Mouse (Mus musculus) intestine, embryonic 15.5 days (tissue): Measurements from ENCODE around the gene Acnat1. TPM values are rescaled to one million over a fixed set of nuclear protein-coding genes. Genes with fewer than 3 reads are reported as not detected.
"Not testable (repeated sequence)": the region's sequence is repeated elsewhere in the genome, so short reads cannot be mapped to it uniquely, and the experiment has no call there.

Experiments used
- ATAC-seq: fragments of 200-750 bp; cut with Nextera tagmentation; 2 replicates; pipeline ENCODE4 v1.8.0; 2017; ENCODE audit warnings: moderate TSS enrichment, moderate library complexity
- H3K27ac ChIP-seq: fragments of 300-500 bp; sonication (generic); 2 replicates; pipeline ENCODE4 v1.5.1; 2015; ENCODE audit warnings: mild to moderate bottlenecking, inconsistent platforms
- H3K27me3 ChIP-seq: fragments of 300-500 bp; sonication (generic); replicated peaks from 2 replicates; pipeline ENCODE4 v1.6.1; 2015; ENCODE audit warnings: inconsistent platforms
- H3K36me3 ChIP-seq: fragments of 300-500 bp; sonication (generic); 2 replicates; pipeline ENCODE4 v1.6.1; 2015; ENCODE audit warnings: inconsistent platforms
- H3K4me1 ChIP-seq: fragments of 300-500 bp; sonication (generic); replicated peaks from 2 replicates; pipeline ENCODE4 v1.6.1; 2015; ENCODE audit warnings: inconsistent platforms
- H3K4me2 ChIP-seq: fragments of 300-500 bp; sonication (generic); replicated peaks from 2 replicates; pipeline ENCODE4 v1.6.1; 2015; ENCODE audit warnings: mild to moderate bottlenecking, inconsistent platforms
- H3K4me3 ChIP-seq: fragments of 300-500 bp; sonication (generic); replicated peaks from 2 replicates; pipeline ENCODE4 v1.5.1; 2015; ENCODE audit warnings: inconsistent platforms
- H3K9ac ChIP-seq: fragments of 300-500 bp; sonication (generic); 2 replicates; pipeline ENCODE4 v1.6.1; 2015; ENCODE audit warnings: inconsistent platforms
- H3K9me3 ChIP-seq: fragments of 300-500 bp; sonication (generic); 2 replicates; pipeline ENCODE4 v1.6.1; 2016; ENCODE audit warnings: inconsistent platforms
- WGBS: fragments of 180-500 bp; shearing (Covaris S2); methylation state at CpG from one replicate; pipeline ENCODE4 v1.1.7; 2015; 5-methylcytosine and 5-hydroxymethylcytosine counted together
- polyA plus RNA-seq: library from polyadenylated mRNA; unstranded; fragments of >200 nt; fragmentation: Nextera tagmentation; extraction: Ambion mirVana; gene quantifications from 2 replicates; pipeline ENCODE4 v1.2.1, GENCODE M21; 2015

Acnat1 gene
- polyA plus RNA-seq, 1 experiment from 2014 or later, result 3.3 TPM

DNA sequence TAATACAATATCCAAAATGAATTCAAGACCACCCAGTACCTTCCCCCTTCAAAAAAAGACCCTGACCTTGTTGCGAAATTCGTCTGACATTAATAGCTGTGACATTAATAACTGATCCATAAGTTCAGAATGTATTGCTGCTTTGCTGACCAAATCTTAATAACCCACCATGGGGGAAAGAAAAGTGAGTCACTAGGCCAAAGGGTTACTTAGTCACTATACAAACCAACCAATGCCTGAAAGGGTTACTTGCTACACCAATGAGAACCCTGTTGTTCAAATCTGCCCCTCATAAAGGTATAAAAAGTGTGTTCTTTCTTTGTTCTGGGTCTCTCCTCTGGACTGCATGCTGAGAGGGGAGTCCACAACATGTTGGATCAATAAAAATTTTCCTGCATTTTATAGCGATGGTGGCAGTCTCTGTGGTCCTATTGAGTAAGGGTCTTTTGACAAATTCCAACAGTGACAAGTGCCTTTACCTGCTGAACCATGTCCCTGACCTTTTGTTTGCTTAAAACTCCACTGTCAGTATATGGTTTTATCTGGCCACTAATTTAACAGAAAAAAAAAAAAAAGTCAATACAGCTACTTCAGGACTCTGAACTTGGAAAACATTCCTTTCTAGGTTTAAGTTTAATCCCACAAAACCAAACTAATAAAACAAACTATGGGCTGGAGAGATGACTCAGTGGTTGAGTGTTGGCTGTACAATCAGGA is 12.4 kb upstream of the Acnat1 start:
- not testable (repeated sequence) for H3K9ac ChIP-seq, H3K9me3 ChIP-seq, H3K4me3 ChIP-seq, H3K27ac ChIP-seq, H3K4me1 ChIP-seq, H3K4me2 ChIP-seq, H3K27me3 ChIP-seq, H3K36me3 ChIP-seq
- WGBS, result 72% methylated on average over 3 of the region's 3 CpGs
- ATAC-seq, result peak; percentile 66

DNA sequence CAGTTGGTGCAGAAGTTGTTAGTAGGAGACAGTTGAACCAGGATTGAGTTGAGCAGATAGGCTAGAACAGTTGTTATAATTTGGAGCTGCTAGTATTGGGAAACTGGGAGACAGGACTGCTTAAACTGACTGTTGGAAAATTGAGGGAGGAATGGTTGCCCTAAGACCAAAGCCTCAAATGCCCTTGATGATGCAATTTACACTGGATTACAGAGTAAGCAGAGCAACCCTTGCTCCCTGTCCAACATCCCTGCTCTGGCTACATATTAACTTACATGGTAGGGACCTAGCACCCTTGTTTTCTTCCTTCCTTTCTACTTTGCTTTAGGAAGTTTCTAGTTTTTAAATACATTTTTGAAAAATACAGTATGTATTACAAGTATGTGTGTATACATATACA is 11.7 kb upstream of the Acnat1 start:
- no peaks in the 10 kb centered on the region for H3K27me3 ChIP-seq
- H3K27ac ChIP-seq, result no peak overlapping the region
- H3K4me2 ChIP-seq, result no peak overlapping the region
- no peaks in the 10 kb centered on the region for H3K36me3 ChIP-seq
- H3K9ac ChIP-seq, result no peak overlapping the region
- H3K9me3 ChIP-seq, result no peaks in the 10 kb centered on the region
- H3K4me3 ChIP-seq, result no peak overlapping the region
- peak; percentile 90 for ATAC-seq
- no peaks in the 10 kb centered on the region for H3K4me1 ChIP-seq

DNA sequence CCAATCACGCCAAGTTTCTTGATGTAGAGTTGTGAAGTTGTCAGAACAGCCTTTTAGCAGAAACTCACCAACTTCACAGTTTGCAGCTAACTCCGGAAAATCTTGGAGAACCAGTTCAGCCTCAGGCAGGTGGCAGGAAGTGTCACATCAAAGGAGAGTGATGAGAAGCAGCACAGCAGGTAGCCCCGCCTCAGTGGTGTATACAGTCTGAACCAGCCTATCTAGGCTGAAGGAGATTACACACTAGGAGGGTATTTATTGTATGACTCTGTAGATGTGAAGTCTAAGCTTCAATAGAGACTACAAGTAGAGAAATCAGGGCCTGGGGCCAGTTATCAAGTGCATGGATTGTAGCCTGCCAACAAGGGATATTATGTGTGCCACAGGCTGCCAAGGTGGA is 7.2 kb upstream of the Acnat1 start:
- peak overlapping the region; percentile 26 for H3K4me3 ChIP-seq
- H3K27ac ChIP-seq, result peak overlapping the region; percentile 74
- ATAC-seq, result peak; percentile 89
- no peaks in the 10 kb centered on the region for H3K9me3 ChIP-seq
- H3K4me2 ChIP-seq, result peak overlapping the region; percentile 46
- no peak overlapping the region for H3K9ac ChIP-seq
- no peaks in the 10 kb centered on the region for H3K36me3 ChIP-seq
- no peaks in the 10 kb centered on the region for H3K4me1 ChIP-seq
- WGBS, result 35% methylated on average over 3 of the region's 3 CpGs
- no peaks in the 10 kb centered on the region for H3K27me3 ChIP-seq

DNA sequence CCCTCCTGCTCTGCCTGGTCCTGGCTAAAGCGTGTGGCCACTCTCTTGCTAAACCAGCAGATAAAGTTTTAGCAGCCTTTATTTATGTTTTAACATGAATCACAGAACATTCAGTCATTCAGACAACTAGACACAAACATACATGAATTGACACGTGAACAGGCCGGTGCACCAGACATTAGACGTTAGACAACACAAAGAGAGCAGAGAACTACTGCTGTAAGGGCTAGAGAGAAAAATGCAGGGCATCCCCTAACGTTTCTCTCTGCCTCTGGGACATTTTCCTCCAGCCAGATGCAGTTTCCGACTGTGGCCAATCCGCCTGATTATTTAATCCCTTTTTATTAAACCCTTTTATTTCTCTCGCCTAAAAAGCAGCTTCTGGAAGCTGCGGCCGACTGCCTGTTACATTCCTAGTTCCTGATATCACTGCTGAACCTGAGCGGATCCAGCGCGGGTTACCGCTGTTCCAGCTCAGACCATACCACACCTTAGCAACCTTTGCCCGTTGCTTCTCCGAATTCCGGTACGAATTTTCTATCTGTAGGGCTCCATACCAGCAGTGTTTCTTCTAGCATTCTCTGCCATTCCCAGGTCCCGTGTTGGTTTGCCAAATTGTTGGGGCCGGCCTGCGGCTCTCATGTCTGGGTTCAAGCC is 6.5 kb upstream of the Acnat1 start:
- peak overlapping the region; percentile 74 for H3K27ac ChIP-seq
- ATAC-seq, result peak; percentile 91
- WGBS, result 9% methylated on average over 21 of the region's 21 CpGs

DNA sequence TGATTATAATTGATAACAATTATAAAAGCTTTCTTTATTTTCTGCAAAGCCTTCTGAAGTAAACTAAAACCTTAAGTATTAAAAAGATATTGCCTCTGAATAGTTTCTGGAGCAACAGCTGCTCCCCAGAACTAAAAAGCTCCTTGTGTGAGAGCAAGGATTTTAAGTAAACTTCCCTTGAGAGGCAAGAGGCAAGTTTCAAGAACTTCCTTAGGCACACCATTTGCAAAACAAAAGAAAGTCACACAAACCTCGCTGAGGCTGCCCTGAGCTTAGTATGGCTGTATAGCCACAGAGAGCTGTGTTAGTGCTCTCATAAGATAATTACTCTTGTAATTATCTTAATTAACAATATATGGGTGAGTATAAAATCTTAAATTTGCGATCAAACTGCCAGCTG is 5.3 kb upstream of the Acnat1 start:
- not testable (repeated sequence) for H3K27ac ChIP-seq, H3K27me3 ChIP-seq, H3K4me1 ChIP-seq, H3K4me3 ChIP-seq, ATAC-seq, H3K9ac ChIP-seq, H3K36me3 ChIP-seq, H3K9me3 ChIP-seq
- WGBS, result 14% methylated on average over 2 of the region's 2 CpGs
- peak overlapping the region; percentile 18 for H3K4me2 ChIP-seq

More for the DNA sequence above, 6.5 kb upstream of the Acnat1 start:
- peak overlapping the region; percentile 22; the same call in 1 of the 2 replicates for H3K9ac ChIP-seq
- H3K36me3 ChIP-seq, result no peaks in the 10 kb centered on the region
- H3K4me1 ChIP-seq, result no peaks in the 10 kb centered on the region
- no peaks in the 10 kb centered on the region for H3K9me3 ChIP-seq
- no peaks in the 10 kb centered on the region for H3K27me3 ChIP-seq
- peak overlapping the region; percentile 46 for H3K4me2 ChIP-seq
- H3K4me3 ChIP-seq, result peak overlapping the region; percentile 26

DNA sequence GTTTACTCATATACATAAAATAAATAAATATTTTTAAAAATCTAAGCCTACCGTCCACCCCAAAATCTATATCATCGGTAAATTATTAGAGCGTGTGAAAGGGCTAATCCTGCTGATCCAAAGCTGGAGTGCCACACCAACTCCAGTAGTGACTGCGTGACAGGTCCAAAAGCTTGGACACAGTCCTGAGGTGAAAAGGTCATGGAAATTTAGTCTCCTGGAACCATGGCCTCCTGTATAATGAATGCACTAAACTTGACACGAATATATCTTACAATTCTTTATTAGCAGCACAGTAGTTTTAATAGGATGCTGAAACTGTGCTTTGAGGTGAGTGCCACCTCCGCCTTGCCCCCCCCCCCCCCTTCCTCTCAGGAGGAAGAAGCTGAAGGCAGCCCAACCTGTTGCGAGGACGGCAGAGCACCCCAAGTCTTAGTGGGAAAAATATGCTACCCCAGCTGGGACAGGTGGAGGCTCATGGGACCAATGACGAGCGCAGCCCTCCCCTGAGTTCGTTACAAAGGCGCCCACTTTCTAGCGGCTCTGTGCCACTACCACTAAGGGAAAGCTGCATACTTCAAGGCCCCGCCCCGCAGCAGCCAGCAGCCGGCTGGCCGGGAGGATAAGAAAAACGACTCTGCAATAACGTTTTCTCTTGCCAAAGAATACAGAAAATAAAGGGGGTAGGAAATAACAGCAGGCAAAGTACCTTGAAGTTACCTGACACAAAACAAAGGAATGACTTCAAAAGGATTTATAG is 4.6 kb upstream of the Acnat1 start:
- Histone ChIP-seq H3K27me3 (no peaks in the 10 kb centered on the region), H3K27ac (no peak overlapping the region), H3K4me2 (peak overlapping the region; percentile 62), H3K9ac (no peak overlapping the region), H3K4me3 (peak overlapping the region; percentile 25), H3K4me1 (no peaks in the 10 kb centered on the region), H3K36me3 (no peaks in the 10 kb centered on the region), H3K9me3 (no peaks in the 10 kb centered on the region)
- WGBS, result 20% methylated on average over 19 of the region's 19 CpGs
- ATAC-seq, result 0 out of 2 replicates have a peak, but pooled peaks have one; percentile 29

DNA sequence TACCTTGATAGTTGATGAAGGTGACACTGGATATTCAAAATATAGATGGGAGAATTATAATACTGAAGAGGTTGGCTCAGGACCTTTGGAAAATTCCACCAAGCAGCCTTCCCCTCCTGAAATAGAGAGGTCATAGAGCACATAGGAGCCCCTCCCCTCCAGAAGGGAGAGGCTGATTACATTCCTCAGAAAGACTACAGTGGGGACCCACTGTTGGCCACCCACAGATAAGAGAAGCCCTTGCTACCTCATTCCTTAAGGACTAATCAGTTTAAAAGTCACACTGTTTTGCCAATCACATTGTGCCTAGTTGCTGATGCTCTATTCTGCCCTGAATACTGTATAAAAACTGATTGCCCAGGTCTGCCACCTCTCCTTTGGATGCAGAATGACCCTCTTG is 871 bp upstream of the Acnat1 start:
- ATAC-seq, result peak; percentile 52; the same call in 1 of the 2 replicates
- H3K4me2 ChIP-seq, result no peak overlapping the region
- H3K9me3 ChIP-seq, result no peaks in the 10 kb centered on the region
- no peak overlapping the region for H3K9ac ChIP-seq
- no peak overlapping the region for H3K4me3 ChIP-seq
- no peak overlapping the region for H3K27ac ChIP-seq
- H3K4me1 ChIP-seq, result no peaks in the 10 kb centered on the region
- no peaks in the 10 kb centered on the region for H3K36me3 ChIP-seq
- H3K27me3 ChIP-seq, result no peaks in the 10 kb centered on the region

DNA sequence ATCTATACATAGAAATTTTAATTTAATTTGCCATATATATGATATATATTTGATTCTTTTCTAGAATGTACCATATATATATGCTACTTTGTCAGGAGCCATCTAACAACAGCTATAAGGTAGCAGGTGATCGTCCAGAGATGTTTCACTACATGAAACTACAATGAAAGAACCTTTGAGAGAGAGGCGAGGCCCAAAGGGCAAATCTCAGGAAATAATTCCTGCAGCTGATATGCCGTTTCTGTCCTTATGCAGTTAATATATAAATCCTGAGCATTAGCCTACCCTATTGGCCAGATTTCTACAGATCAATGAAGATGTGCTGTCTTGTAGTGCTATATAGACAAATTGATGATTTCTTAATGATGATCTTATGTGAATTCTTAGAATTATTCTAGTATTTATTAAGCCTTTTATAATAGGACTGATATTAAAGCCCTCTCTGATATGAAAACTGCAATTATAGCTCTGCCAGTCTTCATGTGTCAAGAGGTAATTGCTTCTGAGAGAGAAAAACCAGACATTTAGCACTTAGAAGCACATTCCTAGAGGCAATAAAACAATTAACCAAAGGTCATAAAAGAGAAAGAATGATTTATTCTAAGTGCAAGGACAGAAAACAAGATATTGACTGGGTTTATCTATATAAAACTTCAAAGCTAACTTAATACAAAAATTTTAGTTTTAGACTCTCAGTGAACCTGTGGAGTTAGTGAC is 4.1 kb downstream of the Acnat1 start:
- H3K4me1 ChIP-seq, result no peaks in the 10 kb centered on the region
- no peak overlapping the region for H3K27ac ChIP-seq
- H3K4me3 ChIP-seq, result no peak overlapping the region
- no peak overlapping the region for H3K4me2 ChIP-seq
- H3K27me3 ChIP-seq, result no peaks in the 10 kb centered on the region
- H3K9me3 ChIP-seq, result no peaks in the 10 kb centered on the region
- H3K9ac ChIP-seq, result no peak overlapping the region
- 52% methylated on average over 3 of the region's 3 CpGs for WGBS
- ATAC-seq, result peak; percentile 67
- no peaks in the 10 kb centered on the region for H3K36me3 ChIP-seq

DNA sequence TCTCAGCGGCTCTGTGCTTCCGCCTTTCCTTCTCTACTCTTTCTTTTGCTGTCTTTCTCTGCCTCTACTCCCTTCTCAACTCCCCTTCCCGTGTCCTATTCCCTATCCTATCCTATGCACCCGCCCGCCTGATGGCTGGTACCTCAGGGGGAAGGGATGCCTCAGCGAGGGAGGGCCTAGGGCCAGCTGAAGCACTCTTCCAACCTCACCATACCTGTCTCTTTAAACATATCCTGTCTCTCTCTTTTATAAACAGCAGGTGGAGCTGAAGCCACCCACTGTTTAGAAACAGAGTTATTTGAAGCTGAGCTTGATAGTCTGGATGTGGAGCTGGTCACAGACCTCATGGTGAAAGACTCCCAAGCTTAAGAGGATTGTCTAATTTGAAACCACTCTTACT is 6.4 kb downstream of the Acnat1 start:
- 91% methylated on average over 6 of the region's 6 CpGs for WGBS
- Histone ChIP-seq H3K9me3 (no peaks in the 10 kb centered on the region), H3K27me3 (no peaks in the 10 kb centered on the region), H3K36me3 (no peaks in the 10 kb centered on the region), H3K27ac (no peak overlapping the region), H3K4me1 (no peaks in the 10 kb centered on the region), H3K4me2 (no peak overlapping the region), H3K4me3 (no peak overlapping the region), H3K9ac (no peak overlapping the region)
- no peak for ATAC-seq

DNA sequence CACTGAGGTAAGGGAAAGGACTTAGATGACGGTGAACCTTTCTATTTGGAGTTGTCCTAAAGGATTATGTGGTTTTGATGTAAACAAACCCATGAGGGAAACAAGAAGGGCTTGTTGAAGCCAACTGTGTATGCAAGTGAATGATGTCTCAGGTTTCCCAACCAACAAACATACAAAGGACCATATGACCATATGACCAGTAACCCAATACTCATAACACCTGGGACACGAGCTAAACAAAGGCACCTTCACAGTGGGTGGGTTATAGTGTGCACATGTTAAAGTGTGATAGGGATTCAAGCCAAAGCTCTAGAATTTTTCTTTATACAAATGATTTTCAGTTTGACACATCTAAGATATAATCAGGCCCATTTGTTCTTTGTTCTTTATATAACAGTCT is 17.5 kb downstream of the Acnat1 start:
- H3K27me3 ChIP-seq, result no peaks in the 10 kb centered on the region
- H3K9ac ChIP-seq, result no peak overlapping the region
- no peak overlapping the region for H3K4me3 ChIP-seq
- H3K27ac ChIP-seq, result no peak overlapping the region
- no peaks in the 10 kb centered on the region for H3K9me3 ChIP-seq
- H3K4me1 ChIP-seq, result no peaks in the 10 kb centered on the region
- WGBS, result 68% methylated on average over 2 of the region's 2 CpGs
- no peak for ATAC-seq
- no peak overlapping the region for H3K4me2 ChIP-seq
- no peaks in the 10 kb centered on the region for H3K36me3 ChIP-seq

DNA sequence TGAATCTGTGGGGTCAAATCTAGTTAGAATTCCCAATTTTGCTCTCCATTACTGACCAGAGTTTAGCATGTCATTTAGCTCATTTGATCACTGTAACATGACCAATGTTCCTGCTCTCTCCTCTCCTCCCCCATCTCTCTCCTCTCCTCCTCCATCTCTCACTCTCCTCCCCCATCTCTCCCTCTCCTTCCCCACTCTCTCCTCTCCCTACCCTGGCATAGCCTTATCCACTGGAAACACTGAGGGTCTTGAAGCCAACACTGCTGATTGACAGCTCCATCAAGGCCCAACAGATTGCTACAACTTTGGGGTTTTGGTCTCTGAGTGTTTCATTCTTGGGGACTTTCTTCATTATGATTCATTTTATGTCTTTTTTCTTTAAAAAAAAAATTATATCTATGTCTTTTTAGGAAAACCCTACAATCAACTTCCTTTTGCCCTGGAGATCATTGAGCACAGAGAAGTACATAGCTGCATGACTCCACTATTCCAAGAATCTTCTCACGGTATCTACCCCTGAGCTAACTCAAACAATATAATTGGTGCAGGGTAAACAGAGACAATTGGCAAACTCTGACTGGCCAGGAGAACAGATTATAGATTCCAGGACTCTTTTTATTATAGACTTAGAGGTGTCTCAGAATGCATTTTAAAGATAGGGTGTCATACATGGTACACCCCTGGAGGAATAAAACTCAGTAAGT is 21.7 kb downstream of the Acnat1 start:
- no peaks in the 10 kb centered on the region for H3K36me3 ChIP-seq
- WGBS, result 20% methylated on average over 1 of the region's 1 CpGs
- no peak for ATAC-seq

More for the DNA sequence above, 21.7 kb downstream of the Acnat1 start:
- no peak overlapping the region for H3K4me2 ChIP-seq
- no peak overlapping the region for H3K27ac ChIP-seq
- H3K9me3 ChIP-seq, result no peaks in the 10 kb centered on the region
- H3K9ac ChIP-seq, result no peak overlapping the region
- H3K4me3 ChIP-seq, result no peak overlapping the region
- H3K27me3 ChIP-seq, result no peaks in the 10 kb centered on the region
- no peaks in the 10 kb centered on the region for H3K4me1 ChIP-seq
